Mouse (Mus musculus): ENCODE data around the gene Hspa1l.
"Not testable (repeated sequence)": the region's sequence is repeated elsewhere in the genome, so short reads cannot be mapped to it uniquely, and the experiment has no call there.

DNA sequence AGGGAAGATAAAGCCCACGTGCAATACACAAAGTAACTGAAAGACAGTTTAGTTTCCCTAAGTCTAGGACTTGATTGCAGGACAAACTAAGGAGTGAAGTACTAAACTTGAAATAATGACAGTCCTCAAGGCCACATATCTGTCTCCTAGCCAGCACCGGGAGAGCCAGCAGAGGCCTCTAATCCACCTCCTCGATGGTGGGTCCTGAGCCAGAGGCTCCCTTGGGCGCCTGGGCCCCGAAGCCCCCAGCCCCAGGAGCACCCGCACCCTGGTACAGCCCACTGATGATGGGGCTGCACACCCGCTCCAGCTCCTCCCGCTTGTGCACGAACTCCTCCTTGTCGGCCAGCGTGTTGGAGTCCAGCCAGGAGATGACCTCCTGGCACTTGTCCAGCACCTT lies 2.7 kb upstream of the Hspa1l start, which contains the start of gene Gm20481:
- TF ChIP-seq POLR2A (IDR thresholded peaks at IDR 0.05; ENCODE audit: insufficient read depth, low read length); CTCF (IDR thresholded peaks at IDR 0.05; ENCODE audit: low read depth, low read length): not testable (repeated sequence)

All from ES-Bruce4 (cell line).